Mouse (Mus musculus) MEL (cell line): ENCODE data around the gene Ano10.

Source experiments
- CHD2 ChIP-seq: IDR thresholded peaks from 2 replicates; pipeline ENCODE4 v1.6.1; 2011; ENCODE audit warnings: low read length, improper control_type of control experiment
- CTCF ChIP-seq, 3 experiments: IDR thresholded peaks in 2 of 3; conservative IDR thresholded peaks in 1 of 3; 2 replicates each; pipeline ENCODE4 v1.5.1; 2011 to 2012; ENCODE audit warnings: low read length in 3 of 3, low read depth in 2 of 3, mild to moderate bottlenecking in 2 of 3, improper control_type of control experiment in 1 of 3, inconsistent platforms in 1 of 3, mixed read lengths in 1 of 3, moderate library complexity in 1 of 3; ENCODE audit not compliant: control insufficient read depth in 1 of 3, insufficient read depth in 1 of 3, poor library complexity in 1 of 3, severe bottlenecking in 1 of 3
- TBP ChIP-seq: IDR thresholded peaks from 2 replicates; pipeline ENCODE4 v1.8.0; 2011; ENCODE audit warnings: low read depth, low read length, improper control_type of control experiment
- USF2 ChIP-seq, 2 experiments: IDR thresholded peaks; 2 replicates each; pipeline ENCODE4 v1.6.1; 2011 to 2012; ENCODE audit warnings: improper control_type of control experiment in 2 of 2, low read length in 2 of 2, borderline replicate concordance in 1 of 2, inconsistent platforms in 1 of 2, low read depth in 1 of 2, mild to moderate bottlenecking in 1 of 2; ENCODE audit not compliant: insufficient read depth in 1 of 2
- ZC3H11A ChIP-seq: IDR thresholded peaks from 2 replicates; pipeline ENCODE4 v1.6.1; 2012; ENCODE audit warnings: low read depth, mild to moderate bottlenecking, inconsistent platforms, low read length, improper control_type of control experiment
- ZNF384 ChIP-seq: IDR thresholded peaks from 2 replicates; pipeline ENCODE4 v1.6.1; 2012; ENCODE audit warnings: low read depth, mild to moderate bottlenecking, inconsistent platforms, low read length, improper control_type of control experiment

DNA sequence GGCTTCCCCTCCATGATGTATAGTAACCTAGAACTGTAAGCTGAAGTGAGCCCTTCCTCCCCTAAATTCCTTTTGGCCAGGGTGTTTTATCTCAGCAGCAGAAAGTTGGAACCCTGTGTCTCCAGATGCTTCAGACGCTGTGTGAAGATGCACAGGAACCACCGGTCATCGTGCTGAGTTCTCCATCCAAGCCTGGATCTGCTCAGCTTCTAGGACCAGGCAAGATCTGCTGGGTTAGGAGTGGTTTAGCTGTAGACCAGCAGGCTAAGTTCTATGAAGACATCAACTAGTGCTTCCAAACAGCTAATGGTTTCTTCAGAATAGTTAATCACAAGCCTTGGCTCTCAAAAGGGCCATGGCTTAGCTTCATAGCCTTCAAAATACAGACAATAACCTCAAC lies 6.7 kb downstream of the Ano10 start:
- no peak for TF ChIP-seq ZC3H11A
- TF ChIP-seq TBP, result no peak
- no peak for TF ChIP-seq USF2 (IDR thresholded peaks at IDR 0.05; ENCODE audit: borderline replicate concordance in 1 of 2, insufficient read depth in 1 of 2, low read depth in 1 of 2, low read length in 2 of 2)
- TF ChIP-seq CHD2, result no peak
- no peak for TF ChIP-seq ZNF384
- TF ChIP-seq CTCF (IDR thresholded peaks at IDR 0.05 in 2 of 3, conservative IDR thresholded peaks at IDR 0.05 in 1 of 3; ENCODE audit: control insufficient read depth in 1 of 3, insufficient read depth in 1 of 3, low read depth in 2 of 3, low read length in 3 of 3, poor library complexity in 1 of 3, severe bottlenecking in 1 of 3), result no peak
